Mouse (Mus musculus): Measurements from ENCODE around the gene Trpm4.
"Not testable (repeated sequence)": the region's sequence is repeated elsewhere in the genome, so short reads cannot be mapped to it uniquely, and the experiment has no call there.

DNA sequence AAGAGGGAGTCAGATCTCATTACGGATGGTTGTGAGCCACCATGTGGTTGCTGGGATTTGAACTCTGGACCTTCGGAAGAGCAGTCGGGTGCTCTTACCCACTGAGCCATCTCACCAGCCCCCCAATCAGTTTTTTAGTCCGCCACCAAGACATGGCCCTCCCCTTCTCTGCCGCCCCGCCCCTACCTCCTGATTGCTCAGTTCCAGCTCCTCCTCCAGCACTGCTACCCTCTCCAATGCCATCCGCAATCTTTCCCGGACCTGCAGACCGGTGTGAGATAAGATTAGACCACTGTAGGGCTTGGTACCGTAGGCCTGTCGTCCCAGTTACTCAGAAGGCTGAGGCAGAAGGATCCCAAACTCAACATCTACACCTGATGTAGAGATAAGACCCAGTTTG, 25.5 kb upstream of the Trpm4 start:
- TF ChIP-seq CTCF (conservative IDR thresholded peaks at IDR 0.05 in 1 of 2, IDR thresholded peaks at IDR 0.05 in 1 of 2; ENCODE audit: low read depth in 2 of 2, low read length in 2 of 2); POLR2A (IDR thresholded peaks at IDR 0.05; ENCODE audit: low read depth, low read length); ETS1 (conservative IDR thresholded peaks at IDR 0.05; ENCODE audit: low read depth, low read length); USF1 (IDR thresholded peaks at IDR 0.05; ENCODE audit: low read depth, low read length); TBP (conservative IDR thresholded peaks at IDR 0.05; ENCODE audit: low read depth, low read length); MXI1 (IDR thresholded peaks at IDR 0.05; ENCODE audit: low read depth, low read length); IRF4 (IDR thresholded peaks at IDR 0.05; ENCODE audit: low read depth, low read length); ZNF384 (IDR thresholded peaks at IDR 0.05; ENCODE audit: low read depth, low read length); MAFK (IDR thresholded peaks at IDR 0.05; ENCODE audit: insufficient replicate concordance, low read length); E2F4 (IDR thresholded peaks at IDR 0.05; ENCODE audit: insufficient replicate concordance, low read depth, low read length): not testable (repeated sequence)
